Mouse (Mus musculus) 3T3-L1 (cell line): ENCODE data around the gene Arl8b.

Experiments used
- DNase-seq: peaks from one replicate; pipeline ENCODE4 v3.0.0-alpha.2; 2015; ENCODE audit warnings: low read depth, low spot score

Gene Arl8b

GRCm38 (mm10) chr6:108784796-108785195 is 1.9 kb downstream of the Arl8b start:
- DNase-seq: peak; percentile 78

GRCm38 (mm10) chr6:108785551-108785950 is 2.7 kb downstream of the Arl8b start:
- DNase-seq: no peak

DNA sequence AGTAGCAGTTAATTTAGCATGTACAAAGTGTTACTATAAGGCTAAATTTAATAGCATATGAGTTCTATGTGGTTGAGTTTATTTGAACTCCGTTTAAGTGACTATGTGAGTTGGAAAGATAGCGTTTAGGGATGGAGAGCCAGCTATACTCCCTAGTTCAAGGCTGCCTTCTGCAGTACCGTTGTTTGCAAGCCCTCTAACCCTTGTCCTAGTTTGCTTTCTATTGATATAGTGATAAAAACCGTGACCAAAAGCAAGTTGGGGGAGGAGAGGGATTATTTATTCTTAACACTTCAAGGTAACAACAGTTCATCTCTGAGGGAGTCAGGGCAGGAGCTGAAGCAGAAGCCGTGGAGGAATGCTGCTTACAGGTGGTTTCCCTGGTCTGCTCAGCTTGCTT is 8.6 kb downstream of the Arl8b start:
- no peak for DNase-seq

- DNase-seq: peak; percentile 44
Measured at GRCm38 (mm10) chr6:108795912-108796311, 13.0 kb downstream of the Arl8b start.

DNA sequence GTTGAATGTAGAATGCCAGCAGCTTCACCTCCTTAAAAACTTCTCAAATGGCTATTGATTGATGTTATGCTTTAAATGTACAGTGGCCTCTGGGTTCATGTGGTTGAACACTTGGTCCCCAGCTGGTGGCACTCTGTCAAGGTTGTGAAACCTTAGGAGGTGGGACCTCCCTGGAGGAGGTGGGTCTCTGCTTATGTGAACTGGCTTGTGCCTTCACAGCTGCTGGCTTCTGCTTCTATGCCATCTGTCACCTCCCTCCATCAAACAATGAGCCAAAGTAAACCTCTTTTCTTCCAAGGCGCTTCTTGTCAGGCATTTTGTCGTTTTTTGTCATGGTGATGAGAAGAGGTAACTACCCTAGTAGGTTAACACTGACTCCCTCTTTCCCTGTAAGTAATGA is 13.8 kb downstream of the Arl8b start:
- DNase-seq: no peak

DNA sequence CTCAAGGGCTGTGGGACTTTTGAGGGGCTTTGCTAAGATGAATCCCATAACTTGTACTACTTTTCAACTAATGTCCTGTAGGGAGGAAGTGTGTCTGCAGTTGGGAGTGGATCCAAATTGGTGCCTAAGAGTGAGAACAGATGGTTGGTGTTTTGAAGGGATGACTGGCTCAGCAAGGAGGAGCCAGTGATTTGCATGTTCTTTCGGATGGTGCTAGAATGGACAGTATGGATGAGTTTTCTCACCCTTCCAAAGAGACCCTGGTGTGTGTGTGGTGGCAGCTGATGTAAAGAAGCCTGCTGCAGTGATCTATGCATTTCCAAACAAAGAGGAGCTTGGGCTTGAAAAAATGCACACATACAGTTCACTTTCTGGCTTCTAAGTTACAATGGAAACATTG is 22.3 kb downstream of the Arl8b start:
- no peak for DNase-seq

GRCm38 (mm10) chr6:108805871-108806270 is 23.0 kb downstream of the Arl8b start:
- no peak for DNase-seq

GRCm38 (mm10) chr6:108807446-108807845 is 24.5 kb downstream of the Arl8b start:
- DNase-seq: no peak

GRCm38 (mm10) chr6:108808786-108809185 is 25.9 kb downstream of the Arl8b start:
- no peak for DNase-seq

GRCm38 (mm10) chr6:108810237-108810636 is 27.3 kb downstream of the Arl8b start:
- DNase-seq: no peak

- DNase-seq: peak; percentile 51
Measured at GRCm38 (mm10) chr6:108812134-108812533, 29.2 kb downstream of the Arl8b start.

- no peak for DNase-seq
Measured at GRCm38 (mm10) chr6:108817510-108817909, 34.6 kb downstream of the Arl8b start.

- no peak for DNase-seq
Measured at GRCm38 (mm10) chr6:108824816-108825545, 42.1 kb downstream of the Arl8b start.

DNA sequence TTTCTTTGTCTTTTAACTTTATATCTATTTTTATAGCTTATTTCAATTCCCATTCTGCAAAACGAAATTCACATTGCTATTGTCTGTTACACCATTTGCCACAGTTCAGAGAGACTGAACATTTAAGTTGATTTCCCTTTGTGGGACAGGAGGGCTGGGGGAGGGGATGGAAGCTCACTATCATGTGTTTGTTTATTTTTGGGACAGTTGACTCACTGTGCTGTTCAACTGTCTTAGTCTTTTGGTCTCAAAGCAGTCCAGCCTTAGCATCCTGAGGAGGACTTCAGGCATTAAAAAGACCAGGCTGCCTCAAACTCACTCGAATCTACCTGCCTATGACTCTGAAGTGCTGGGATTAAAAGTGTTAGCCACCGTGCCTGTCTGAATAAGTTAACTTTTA is 43.2 kb downstream of the Arl8b start:
- DNase-seq: no peak

DNA sequence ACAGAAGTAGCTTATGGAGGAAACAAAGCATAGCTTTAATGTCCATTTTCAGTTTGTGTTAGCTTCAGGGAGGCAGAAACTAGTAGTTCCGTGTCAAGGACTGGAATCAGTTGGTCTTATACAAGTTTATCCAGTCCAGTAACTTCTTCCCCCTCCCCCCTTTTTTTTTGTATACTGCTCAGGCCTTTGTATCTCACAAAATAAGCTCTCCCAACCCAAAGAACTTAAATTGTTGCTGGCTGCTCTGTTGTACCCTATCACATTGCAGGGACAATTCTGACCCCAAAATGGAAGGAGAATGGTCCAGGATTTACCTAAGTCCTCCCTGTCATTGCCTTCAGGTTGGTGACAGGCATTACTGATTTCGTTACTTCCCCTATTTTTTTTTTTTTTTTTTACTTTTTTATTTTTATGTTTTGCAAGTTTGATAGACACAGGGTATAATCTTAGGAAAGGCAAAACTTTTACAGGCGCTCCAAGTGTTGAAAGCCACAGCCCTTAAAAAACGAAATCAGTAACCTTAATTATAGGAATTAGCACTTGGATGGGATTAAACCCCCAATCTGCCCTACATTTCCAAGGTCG is 44.5 kb downstream of the Arl8b start:
- no peak for DNase-seq

DNA sequence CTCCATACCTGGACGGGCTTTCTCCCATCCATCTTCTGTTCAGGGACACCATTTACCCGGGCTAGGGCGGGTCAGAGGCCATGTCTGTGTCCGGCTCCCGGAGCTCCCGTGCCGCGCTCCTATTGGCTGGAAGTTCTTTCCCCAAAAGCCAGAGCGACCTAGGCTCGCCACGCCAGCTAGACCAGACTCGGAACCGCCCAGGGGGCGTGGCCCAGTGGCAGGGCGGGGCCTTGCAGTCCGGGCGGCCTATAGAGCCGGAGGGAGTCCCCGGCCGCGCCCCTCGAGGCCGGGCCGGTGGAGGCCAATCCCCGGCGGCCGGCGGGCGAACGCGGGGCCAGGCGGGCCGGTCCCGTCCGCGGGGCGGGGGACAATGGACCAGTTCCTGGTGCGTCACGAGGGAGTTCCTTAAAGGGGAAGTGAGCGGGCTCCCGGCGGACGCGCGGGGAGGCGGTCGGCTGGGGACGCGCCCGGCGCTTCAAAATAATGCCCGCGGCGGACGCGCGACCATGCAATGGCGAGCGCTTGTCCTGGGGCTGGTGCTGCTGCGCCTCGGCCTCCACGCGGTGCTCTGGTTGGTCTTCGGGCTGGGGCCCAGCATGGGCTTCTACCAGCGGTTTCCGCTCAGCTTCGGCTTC is 45.5 kb downstream of the Arl8b start, which contains the start of gene Edem1:
Gene Edem1, plus strand, starts transcription at position 408 of the 635 bp plus-strand sequence.
- peak; percentile 96 for DNase-seq

GRCm38 (mm10) chr6:108828872-108829271 is 46.0 kb downstream of the Arl8b start:
- DNase-seq: peak; percentile 45

GRCm38 (mm10) chr6:108829386-108830370 is 46.8 kb downstream of the Arl8b start:
- DNase-seq: peak; percentile 76

DNA sequence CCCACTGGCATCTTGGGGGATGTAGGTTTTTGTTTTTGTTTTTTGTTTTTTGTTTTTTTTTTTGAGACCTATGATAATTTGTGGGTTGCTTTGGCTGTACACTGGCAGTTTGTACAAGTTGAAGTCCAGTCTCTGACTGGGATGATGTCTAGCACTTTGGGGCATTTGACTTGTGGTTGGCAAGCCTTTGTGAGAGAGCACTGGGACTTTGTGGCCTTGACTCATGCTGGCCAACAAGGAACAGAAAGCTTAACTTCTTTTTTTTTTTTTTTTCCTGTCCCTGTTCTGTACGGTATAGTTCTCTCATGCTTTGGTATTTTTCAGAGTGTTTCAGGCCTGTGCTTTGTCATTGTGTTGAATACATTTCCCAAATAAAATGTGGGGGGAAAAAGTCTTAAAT is 49.3 kb downstream of the Arl8b start:
- DNase-seq: peak; percentile 54

GRCm38 (mm10) chr6:108832989-108833388 is 50.1 kb downstream of the Arl8b start:
- DNase-seq: no peak

GRCm38 (mm10) chr6:108833963-108834697 is 51.2 kb downstream of the Arl8b start:
- no peak for DNase-seq
